Mouse (Mus musculus): Measurements from ENCODE around the gene Parp6.

- peak; percentile 89 for TF ChIP-seq CTCF (IDR thresholded peaks at IDR 0.05; ENCODE audit: low read depth)
- no peak for TF ChIP-seq EP300 (optimal IDR thresholded peaks at IDR 0.05)
Measured at GRCm38 (mm10) chr9:59659036-59660026, 42.2 kb downstream of the Parp6 start.
